Mouse (Mus musculus): ENCODE data around the gene Ppargc1a. TPM values are rescaled to one million over a fixed set of nuclear protein-coding genes. Genes with fewer than 3 reads are reported as not detected.

Gene Ppargc1a
- not detected in 2 replicates for total RNA-seq (2014; fragmentation: Nextera tagmentation)
- 0.22 TPM in 1 of 2 replicates, not detected in the other for total RNA-seq (2017)
- polyA plus RNA-seq (2012): not detected in 2 replicates

- H3K36me3 ChIP-seq (replicated peaks): no peaks in the 10 kb centered on the region
- no peaks in the 10 kb centered on the region for H3K4me1 ChIP-seq (ENCODE audit: insufficient read depth, low read depth, low read length)
- TF ChIP-seq POLR2AphosphoS5 (IDR thresholded peaks at IDR 0.05; ENCODE audit: insufficient replicate concordance, low read depth, low read length) (no peak), TAL1 (conservative IDR thresholded peaks at IDR 0.05; ENCODE audit: low read depth, low read length) (no peak), CTCF (IDR thresholded peaks at IDR 0.05; ENCODE audit: low read depth, low read length) (no peak), GATA1 (IDR thresholded peaks at IDR 0.05; ENCODE audit: borderline replicate concordance, low read length) (no peak), GATA2 (IDR thresholded peaks at IDR 0.05; ENCODE audit: borderline replicate concordance, low read depth, low read length) (no peak)
- ATAC-seq (ENCODE audit: extremely low read depth, insufficient number of reproducible peaks, low FRiP score, poor library complexity, severe bottlenecking) (no peak), DNase-seq (ENCODE audit: low spot score) (no peak)
- H3K27me3 ChIP-seq (ENCODE audit: insufficient read depth, low read length): no peaks in the 10 kb centered on the region
- H3K9me3 ChIP-seq (replicated peaks): peaks cover 6% of the 10 kb centered on the region; the same call in 1 of the 2 replicates
- H3K4me3 ChIP-seq (ENCODE audit: low read depth, low read length): no peak within 1 kb of the TSS
Observed at GRCm38 (mm10) chr5:51567659-51568058, at the start of gene Ppargc1a. Gene Ppargc1a (minus strand): TSS chr5:51567726.

GRCm38 (mm10) chr5:51616877-51617276 is 49.4 kb upstream of the Ppargc1a start:
- H3K36me3 ChIP-seq (replicated peaks): no peaks in the 10 kb centered on the region
- ATAC-seq (ENCODE audit: extremely low read depth, insufficient number of reproducible peaks, low FRiP score, poor library complexity, severe bottlenecking): no peak

GRCm38 (mm10) chr5:51612049-51612448 is 44.5 kb upstream of the Ppargc1a start:
- Histone ChIP-seq H3K4me3 (ENCODE audit: low read depth, low read length) (no peak overlapping the region), H3K36me3 (replicated peaks) (no peaks in the 10 kb centered on the region), H3K27me3 (ENCODE audit: insufficient read depth, low read length) (no peaks in the 10 kb centered on the region), H3K4me1 (ENCODE audit: insufficient read depth, low read depth, low read length) (no peaks in the 10 kb centered on the region), H3K9me3 (replicated peaks) (peaks cover 16% of the 10 kb centered on the region)
- DNase-seq (ENCODE audit: low spot score) (no peak), ATAC-seq (ENCODE audit: extremely low read depth, insufficient number of reproducible peaks, low FRiP score, poor library complexity, severe bottlenecking) (no peak)
- TF ChIP-seq GATA2 (IDR thresholded peaks at IDR 0.05; ENCODE audit: borderline replicate concordance, low read depth, low read length) (no peak), POLR2AphosphoS5 (IDR thresholded peaks at IDR 0.05; ENCODE audit: insufficient replicate concordance, low read depth, low read length) (no peak), CTCF (IDR thresholded peaks at IDR 0.05; ENCODE audit: low read depth, low read length) (no peak), GATA1 (IDR thresholded peaks at IDR 0.05; ENCODE audit: borderline replicate concordance, low read length) (no peak), TAL1 (conservative IDR thresholded peaks at IDR 0.05; ENCODE audit: low read depth, low read length) (no peak)

More at GRCm38 (mm10) chr5:51616877-51617276, 49.4 kb upstream of the Ppargc1a start:
- TF ChIP-seq CTCF (IDR thresholded peaks at IDR 0.05; ENCODE audit: low read depth, low read length) (no peak), POLR2AphosphoS5 (IDR thresholded peaks at IDR 0.05; ENCODE audit: insufficient replicate concordance, low read depth, low read length) (no peak), GATA1 (IDR thresholded peaks at IDR 0.05; ENCODE audit: borderline replicate concordance, low read length) (no peak), TAL1 (conservative IDR thresholded peaks at IDR 0.05; ENCODE audit: low read depth, low read length) (no peak), GATA2 (IDR thresholded peaks at IDR 0.05; ENCODE audit: borderline replicate concordance, low read depth, low read length) (no peak)
- no peaks in the 10 kb centered on the region for H3K27me3 ChIP-seq (ENCODE audit: insufficient read depth, low read length)
- DNase-seq (ENCODE audit: low spot score): no peak
- H3K9me3 ChIP-seq (replicated peaks): peaks cover 4% of the 10 kb centered on the region; the same call in 1 of the 2 replicates
- H3K4me1 ChIP-seq (ENCODE audit: insufficient read depth, low read depth, low read length): no peaks in the 10 kb centered on the region
- H3K4me3 ChIP-seq (ENCODE audit: low read depth, low read length): no peak overlapping the region

- no peak overlapping the region for H3K4me3 ChIP-seq (ENCODE audit: low read depth, low read length)
- no peaks in the 10 kb centered on the region for H3K36me3 ChIP-seq (replicated peaks)
- no peak for ATAC-seq (ENCODE audit: extremely low read depth, insufficient number of reproducible peaks, low FRiP score, poor library complexity, severe bottlenecking)
- peaks cover 16% of the 10 kb centered on the region for H3K9me3 ChIP-seq (replicated peaks)
- TF ChIP-seq TAL1 (conservative IDR thresholded peaks at IDR 0.05; ENCODE audit: low read depth, low read length) (no peak), POLR2AphosphoS5 (IDR thresholded peaks at IDR 0.05; ENCODE audit: insufficient replicate concordance, low read depth, low read length) (no peak), GATA2 (IDR thresholded peaks at IDR 0.05; ENCODE audit: borderline replicate concordance, low read depth, low read length) (no peak), CTCF (IDR thresholded peaks at IDR 0.05; ENCODE audit: low read depth, low read length) (no peak), GATA1 (IDR thresholded peaks at IDR 0.05; ENCODE audit: borderline replicate concordance, low read length) (no peak)
- H3K4me1 ChIP-seq (ENCODE audit: insufficient read depth, low read depth, low read length): no peaks in the 10 kb centered on the region
- DNase-seq (ENCODE audit: low spot score): no peak
- no peaks in the 10 kb centered on the region for H3K27me3 ChIP-seq (ENCODE audit: insufficient read depth, low read length)
Observed at GRCm38 (mm10) chr5:51607686-51608480, 40.4 kb upstream of the Ppargc1a start.

- no peak for ATAC-seq (ENCODE audit: extremely low read depth, insufficient number of reproducible peaks, low FRiP score, poor library complexity, severe bottlenecking)
- no peak overlapping the region for H3K4me3 ChIP-seq (ENCODE audit: low read depth, low read length)
- TF ChIP-seq TAL1 (conservative IDR thresholded peaks at IDR 0.05; ENCODE audit: low read depth, low read length) (no peak), GATA1 (IDR thresholded peaks at IDR 0.05; ENCODE audit: borderline replicate concordance, low read length) (no peak), GATA2 (IDR thresholded peaks at IDR 0.05; ENCODE audit: borderline replicate concordance, low read depth, low read length) (no peak), CTCF (IDR thresholded peaks at IDR 0.05; ENCODE audit: low read depth, low read length) (no peak), POLR2AphosphoS5 (IDR thresholded peaks at IDR 0.05; ENCODE audit: insufficient replicate concordance, low read depth, low read length) (no peak)
- no peaks in the 10 kb centered on the region for H3K36me3 ChIP-seq (replicated peaks)
- H3K9me3 ChIP-seq (replicated peaks): peaks cover 7% of the 10 kb centered on the region
- DNase-seq (ENCODE audit: low spot score): no peak
- no peaks in the 10 kb centered on the region for H3K27me3 ChIP-seq (ENCODE audit: insufficient read depth, low read length)
- H3K4me1 ChIP-seq (ENCODE audit: insufficient read depth, low read depth, low read length): no peaks in the 10 kb centered on the region
Observed at GRCm38 (mm10) chr5:51599549-51599948, 32.0 kb upstream of the Ppargc1a start.

GRCm38 (mm10) chr5:51595644-51596043 is 28.1 kb upstream of the Ppargc1a start:
- H3K36me3 ChIP-seq (replicated peaks): no peaks in the 10 kb centered on the region
- no peaks in the 10 kb centered on the region for H3K4me1 ChIP-seq (ENCODE audit: insufficient read depth, low read depth, low read length)
- H3K27me3 ChIP-seq (ENCODE audit: insufficient read depth, low read length): no peaks in the 10 kb centered on the region
- no peak for DNase-seq (ENCODE audit: low spot score)
- peaks cover 20% of the 10 kb centered on the region for H3K9me3 ChIP-seq (replicated peaks)
- TF ChIP-seq GATA2 (IDR thresholded peaks at IDR 0.05; ENCODE audit: borderline replicate concordance, low read depth, low read length) (no peak), POLR2AphosphoS5 (IDR thresholded peaks at IDR 0.05; ENCODE audit: insufficient replicate concordance, low read depth, low read length) (no peak), CTCF (IDR thresholded peaks at IDR 0.05; ENCODE audit: low read depth, low read length) (no peak), GATA1 (IDR thresholded peaks at IDR 0.05; ENCODE audit: borderline replicate concordance, low read length) (no peak), TAL1 (conservative IDR thresholded peaks at IDR 0.05; ENCODE audit: low read depth, low read length) (no peak)
- no peak for ATAC-seq (ENCODE audit: extremely low read depth, insufficient number of reproducible peaks, low FRiP score, poor library complexity, severe bottlenecking)
- no peak overlapping the region for H3K4me3 ChIP-seq (ENCODE audit: low read depth, low read length)

Measured in G1E (cell line).